Mouse (Mus musculus) urinary bladder, postnatal 0 days (tissue): ENCODE measurements around the gene Ucp2. TPM values are rescaled to one million over a fixed set of nuclear protein-coding genes. Genes with fewer than 3 reads are reported as not detected.

Experiments used
- polyA plus RNA-seq: library from polyadenylated mRNA; unstranded; fragments of >200 nt; fragmentation: Nextera tagmentation; extraction: Ambion mirVana; gene quantifications from 2 replicates; pipeline ENCODE4 v1.2.1, GENCODE M21; 2015

The Ucp2 gene
- polyA plus RNA-seq: 179 and 263 TPM in 2 replicates

DNA sequence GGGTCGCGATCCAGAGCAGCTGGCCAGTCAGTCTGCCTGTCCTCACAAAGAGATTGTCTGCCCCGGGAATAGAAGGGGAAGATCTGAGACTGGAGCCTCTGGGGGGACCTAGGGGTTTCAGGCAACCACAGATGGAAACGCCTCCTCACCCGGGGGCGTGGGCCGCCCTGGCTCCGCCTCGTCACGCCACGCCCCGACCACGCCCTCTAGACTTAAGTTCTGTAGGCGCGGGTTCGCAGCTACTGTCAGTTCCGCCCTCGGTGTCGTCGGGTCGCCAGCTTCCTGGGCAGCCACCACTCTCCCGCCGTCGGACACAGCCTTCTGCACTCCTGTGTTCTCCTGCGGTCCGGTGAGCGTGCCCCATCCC, at the start of gene Ucp2:
Gene Ucp2, plus strand, starts transcription at position 221 of the 367 bp plus-strand sequence.

DNA sequence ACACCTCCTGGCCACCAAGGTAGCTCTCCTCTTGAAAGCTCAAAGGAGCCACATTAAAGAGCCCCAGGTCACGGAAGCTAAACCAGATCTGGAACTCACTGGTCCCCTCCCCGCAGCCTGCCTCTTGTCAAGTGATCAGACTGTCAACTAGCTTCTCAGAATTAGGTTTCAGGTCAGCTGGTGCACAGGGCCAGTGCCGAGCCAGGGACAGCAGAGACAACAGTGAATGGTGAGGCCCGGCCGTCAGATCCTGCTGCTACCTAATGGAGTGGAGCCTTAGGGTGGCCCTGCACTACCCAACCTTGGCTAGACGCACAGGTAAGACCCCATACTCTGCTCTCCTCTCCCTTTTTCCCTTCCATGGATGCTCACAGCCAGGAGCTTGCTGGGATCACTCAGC, 20.4 kb upstream of the Ucp2 start, which contains the start of gene Ucp3:
Gene Ucp3, plus strand, starts transcription at position 214 of the 400 bp plus-strand sequence.

DNA sequence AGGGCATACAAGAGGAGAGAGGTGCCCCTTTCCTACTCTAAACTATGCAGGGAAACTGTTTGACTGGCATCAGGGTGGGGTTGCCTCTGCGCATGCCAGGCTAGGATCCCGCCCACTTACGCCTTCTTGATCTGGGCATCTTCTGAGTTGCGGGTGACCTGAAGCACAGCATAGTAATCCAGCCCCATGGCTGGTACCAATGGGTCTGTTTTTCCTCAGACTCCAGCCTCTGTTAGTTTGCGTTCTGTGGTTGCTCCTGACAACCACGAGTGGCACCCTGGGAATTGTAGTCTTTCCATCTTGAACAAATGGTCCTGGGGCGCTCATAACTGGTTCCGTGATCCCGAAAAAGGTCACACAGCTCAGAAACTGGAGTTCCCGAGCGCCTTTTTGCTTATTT, 21.4 kb downstream of the Ucp2 start, which contains the start of gene Dnajb13:
Gene Dnajb13, minus strand, starts transcription at position 388 of the 400 bp plus-strand sequence.

DNA sequence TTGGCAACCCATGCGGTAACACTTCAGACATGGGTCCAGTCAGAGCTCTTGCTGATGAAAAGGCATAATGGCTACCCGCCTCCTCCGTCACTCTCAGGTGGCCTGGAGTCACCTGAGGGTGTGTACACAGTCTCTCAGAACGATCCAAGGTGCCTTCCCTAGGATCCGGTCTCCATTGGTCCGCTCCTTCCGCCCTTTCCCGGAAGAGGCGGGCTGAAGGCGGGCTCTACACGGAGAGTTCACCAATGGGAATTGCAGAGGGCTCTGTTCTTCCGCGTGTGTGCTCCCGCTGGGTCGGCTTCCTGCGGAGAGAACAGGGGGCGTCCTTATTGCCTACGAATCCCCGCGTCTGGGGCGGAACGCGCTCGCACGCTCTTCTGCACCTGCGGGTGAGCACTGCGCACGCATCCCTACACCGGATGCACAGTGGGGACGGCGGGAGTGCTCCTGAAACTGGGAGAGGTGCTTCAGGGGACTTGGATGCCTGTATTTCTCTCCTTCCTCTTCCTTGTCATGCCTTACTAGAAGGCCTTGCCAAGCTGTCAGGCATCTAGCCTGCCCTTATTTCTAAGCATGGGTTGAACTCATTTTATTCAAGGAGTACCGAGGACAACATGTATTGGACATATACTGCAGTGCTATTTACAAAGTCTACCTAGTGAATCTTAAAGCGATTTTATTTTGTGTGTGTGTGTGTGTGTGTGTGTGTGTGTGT, 43.8 kb downstream of the Ucp2 start, which contains the start of gene Coa4:
Gene Coa4, plus strand, starts transcription at position 268 of the 715 bp plus-strand sequence.

Other genes with a start within 250 kb of the Ucp2 start
- 3.8 and 7.2 TPM in 2 replicates for gene P4ha3, start 207.8 kb upstream of the Ucp2 start, polyA plus RNA-seq
- 5.6 and 6.6 TPM in 2 replicates for gene C2cd3, start 121.1 kb upstream of the Ucp2 start, polyA plus RNA-seq
- gene Ppme1, start 121.0 kb upstream of the Ucp2 start, polyA plus RNA-seq: 87.3 and 102 TPM in 2 replicates
- gene Ucp3, start 20.3 kb upstream of the Ucp2 start, polyA plus RNA-seq: 0.05 TPM in 1 of 2 replicates, not detected in the other
- gene Dnajb13, start 21.6 kb downstream of the Ucp2 start, polyA plus RNA-seq: 0.25 and 0.46 TPM in 2 replicates
- gene Coa4, start 43.7 kb downstream of the Ucp2 start, polyA plus RNA-seq: 17.0 and 27.8 TPM in 2 replicates
- 63.6 and 79.6 TPM in 2 replicates for gene Rab6a, start 114.1 kb downstream of the Ucp2 start, polyA plus RNA-seq
- gene Mrpl48, start 115.0 kb downstream of the Ucp2 start, polyA plus RNA-seq: 67.1 and 68.4 TPM in 2 replicates
- 4.6 and 5.0 TPM in 2 replicates for gene Plekhb1, start 169.1 kb downstream of the Ucp2 start, polyA plus RNA-seq
- 46.1 and 47.9 TPM in 2 replicates for gene Fam168a, start 213.3 kb downstream of the Ucp2 start, polyA plus RNA-seq